Mouse (Mus musculus) neural tube, embryonic 13.5 days (tissue): Measurements from ENCODE around the gene Gm10518. TPM values are rescaled to one million over a fixed set of nuclear protein-coding genes. Genes with fewer than 3 reads are reported as not detected.

Experiments used
- ATAC-seq: fragments of 200-750 bp; cut with Nextera tagmentation; 2 replicates; pipeline ENCODE4 v1.8.0; 2017; ENCODE audit warnings: low read depth, mild to moderate bottlenecking, moderate TSS enrichment, moderate library complexity
- H3K27ac ChIP-seq: fragments of 300-500 bp; sonication (generic); replicated peaks from 2 replicates; pipeline ENCODE4 v1.5.1; 2015; ENCODE audit warnings: moderate library complexity, mild to moderate bottlenecking, inconsistent platforms
- H3K27me3 ChIP-seq: fragments of 300-500 bp; sonication (generic); 2 replicates; pipeline ENCODE4 v1.6.1; 2015; ENCODE audit warnings: mild to moderate bottlenecking, inconsistent platforms
- H3K36me3 ChIP-seq: fragments of 300-500 bp; sonication (generic); 2 replicates; pipeline ENCODE4 v1.6.1; 2015; ENCODE audit warnings: mild to moderate bottlenecking, inconsistent platforms
- H3K4me1 ChIP-seq: fragments of 300-500 bp; sonication (generic); replicated peaks from 2 replicates; pipeline ENCODE4 v1.6.1; 2015; ENCODE audit warnings: inconsistent platforms
- H3K4me2 ChIP-seq: fragments of 300-500 bp; sonication (generic); 2 replicates; pipeline ENCODE4 v1.6.1; 2015; ENCODE audit warnings: inconsistent platforms, mild to moderate bottlenecking, moderate library complexity
- H3K4me3 ChIP-seq: fragments of 300-500 bp; sonication (generic); 2 replicates; pipeline ENCODE4 v1.5.1; 2015; ENCODE audit warnings: mild to moderate bottlenecking, inconsistent platforms
- H3K9ac ChIP-seq: fragments of 300-500 bp; sonication (generic); 2 replicates; pipeline ENCODE4 v1.6.1; 2015; ENCODE audit warnings: moderate library complexity, mild to moderate bottlenecking, inconsistent platforms
- H3K9me3 ChIP-seq: fragments of 300-500 bp; sonication (generic); 2 replicates; pipeline ENCODE4 v1.6.1; 2016; ENCODE audit warnings: inconsistent platforms
- WGBS: fragments of 180-500 bp; shearing (Covaris S2); methylation state at CpG from one replicate; pipeline ENCODE4 v1.1.7; 2015; 5-methylcytosine and 5-hydroxymethylcytosine counted together
- polyA plus RNA-seq: library from polyadenylated mRNA; unstranded; fragments of >200 nt; fragmentation: Nextera tagmentation; extraction: Ambion mirVana; gene quantifications from 2 replicates; pipeline ENCODE4 v1.2.1, GENCODE M21; 2015

The Gm10518 gene
- polyA plus RNA-seq, result not detected in 2 replicates

GRCm38 (mm10) chr1:179802610-179803512, at the start of gene Gm10518:
Gene Gm10518 (plus strand): TSS chr1:179803376.
- peaks cover 11% of the 10 kb centered on the region for H3K36me3 ChIP-seq
- peak within 1 kb of the TSS; percentile 79 for H3K4me2 ChIP-seq
- WGBS, result 1% methylated on average over 86 of the region's 94 CpGs
- H3K27ac ChIP-seq, result peak within 1 kb of the TSS; percentile 96
- ATAC-seq, result peak; percentile 75
- H3K9me3 ChIP-seq, result no peaks in the 10 kb centered on the region
- H3K27me3 ChIP-seq, result no peaks in the 10 kb centered on the region
- H3K4me1 ChIP-seq, result peaks cover 32% of the 10 kb centered on the region
- H3K9ac ChIP-seq, result peak within 1 kb of the TSS; percentile 95
- peak within 1 kb of the TSS; percentile 68 for H3K4me3 ChIP-seq

GRCm38 (mm10) chr1:179756477-179756876, 46.7 kb upstream of the Gm10518 start:
- Histone ChIP-seq H3K9me3 (no peaks in the 10 kb centered on the region), H3K9ac (no peak overlapping the region), H3K36me3 (peaks cover 74% of the 10 kb centered on the region), H3K4me3 (no peak overlapping the region), H3K4me2 (no peak overlapping the region), H3K27ac (no peak overlapping the region), H3K4me1 (no peaks in the 10 kb centered on the region), H3K27me3 (no peaks in the 10 kb centered on the region)
- no peak for ATAC-seq

GRCm38 (mm10) chr1:179760086-179760485, 43.1 kb upstream of the Gm10518 start:
- Histone ChIP-seq H3K27me3 (no peaks in the 10 kb centered on the region), H3K9me3 (no peaks in the 10 kb centered on the region), H3K9ac (no peak overlapping the region), H3K36me3 (peaks cover 74% of the 10 kb centered on the region), H3K4me1 (no peaks in the 10 kb centered on the region), H3K4me2 (no peak overlapping the region), H3K4me3 (no peak overlapping the region), H3K27ac (no peak overlapping the region)
- 93% methylated on average over 5 of the region's 5 CpGs for WGBS
- no peak for ATAC-seq

GRCm38 (mm10) chr1:179760553-179760952, 42.6 kb upstream of the Gm10518 start:
- 87% methylated on average over 4 of the region's 4 CpGs for WGBS
- no peak for ATAC-seq
- H3K9ac ChIP-seq, result no peak overlapping the region
- no peak overlapping the region for H3K27ac ChIP-seq
- no peaks in the 10 kb centered on the region for H3K27me3 ChIP-seq
- H3K36me3 ChIP-seq, result peaks cover 73% of the 10 kb centered on the region
- H3K9me3 ChIP-seq, result no peaks in the 10 kb centered on the region
- no peak overlapping the region for H3K4me3 ChIP-seq
- H3K4me2 ChIP-seq, result no peak overlapping the region
- H3K4me1 ChIP-seq, result no peaks in the 10 kb centered on the region

GRCm38 (mm10) chr1:179776831-179777230, 26.3 kb upstream of the Gm10518 start:
- Histone ChIP-seq H3K27ac (no peak overlapping the region), H3K36me3 (peaks cover 84% of the 10 kb centered on the region)

GRCm38 (mm10) chr1:179784098-179784497, 19.1 kb upstream of the Gm10518 start:
- 84% methylated on average over 4 of the region's 4 CpGs for WGBS
- Histone ChIP-seq H3K27me3 (no peaks in the 10 kb centered on the region), H3K4me1 (no peaks in the 10 kb centered on the region), H3K36me3 (peaks cover 83% of the 10 kb centered on the region), H3K27ac (no peak overlapping the region), H3K9ac (no peak overlapping the region), H3K9me3 (no peaks in the 10 kb centered on the region), H3K4me3 (no peak overlapping the region), H3K4me2 (no peak overlapping the region)
- no peak for ATAC-seq

More at GRCm38 (mm10) chr1:179776831-179777230, 26.3 kb upstream of the Gm10518 start:
- H3K9ac ChIP-seq, result no peak overlapping the region
- H3K4me2 ChIP-seq, result no peak overlapping the region
- WGBS, result 95% methylated on average over 8 of the region's 8 CpGs
- no peaks in the 10 kb centered on the region for H3K4me1 ChIP-seq
- ATAC-seq, result no peak
- H3K9me3 ChIP-seq, result no peaks in the 10 kb centered on the region
- H3K4me3 ChIP-seq, result no peak overlapping the region
- H3K27me3 ChIP-seq, result no peaks in the 10 kb centered on the region

- ATAC-seq, result no peak
- H3K4me1 ChIP-seq, result no peaks in the 10 kb centered on the region
- WGBS, result 94% methylated on average over 5 of the region's 5 CpGs
- H3K9ac ChIP-seq, result no peak overlapping the region
- H3K4me2 ChIP-seq, result no peak overlapping the region
- peaks cover 81% of the 10 kb centered on the region for H3K36me3 ChIP-seq
- H3K27ac ChIP-seq, result no peak overlapping the region
- H3K4me3 ChIP-seq, result no peak overlapping the region
- no peaks in the 10 kb centered on the region for H3K9me3 ChIP-seq
- no peaks in the 10 kb centered on the region for H3K27me3 ChIP-seq
Measured at GRCm38 (mm10) chr1:179785502-179785901, 17.7 kb upstream of the Gm10518 start.

GRCm38 (mm10) chr1:179787281-179787680, 15.9 kb upstream of the Gm10518 start:
- Histone ChIP-seq H3K4me3 (no peak overlapping the region), H3K27me3 (no peaks in the 10 kb centered on the region), H3K9ac (no peak overlapping the region), H3K36me3 (peaks cover 83% of the 10 kb centered on the region), H3K4me1 (no peaks in the 10 kb centered on the region), H3K4me2 (no peak overlapping the region), H3K9me3 (no peaks in the 10 kb centered on the region), H3K27ac (no peak overlapping the region)
- ATAC-seq, result no peak
- WGBS, result 81% methylated on average over 4 of the region's 4 CpGs

GRCm38 (mm10) chr1:179798794-179799193, 4.4 kb upstream of the Gm10518 start:
- Histone ChIP-seq H3K4me1 (peaks cover 26% of the 10 kb centered on the region), H3K9me3 (no peaks in the 10 kb centered on the region), H3K27me3 (no peaks in the 10 kb centered on the region), H3K9ac (no peak overlapping the region), H3K36me3 (peaks cover 44% of the 10 kb centered on the region), H3K4me2 (no peak overlapping the region), H3K4me3 (no peak overlapping the region), H3K27ac (no peak overlapping the region)
- ATAC-seq, result no peak

GRCm38 (mm10) chr1:179803513-179804139, 450 bp downstream of the Gm10518 start, which contains the start of gene Ahctf1:
Gene Ahctf1 (minus strand): TSS chr1:179803680.
- peaks cover 4% of the 10 kb centered on the region for H3K36me3 ChIP-seq
- WGBS, result under 1% methylated on average over 56 of the region's 56 CpGs
- H3K27ac ChIP-seq, result peak within 1 kb of the TSS; percentile 96
- peak; percentile 99 for ATAC-seq
- no peaks in the 10 kb centered on the region for H3K27me3 ChIP-seq
- H3K9me3 ChIP-seq, result no peaks in the 10 kb centered on the region
- H3K4me3 ChIP-seq, result peak within 1 kb of the TSS; percentile 68
- peak within 1 kb of the TSS; percentile 95 for H3K9ac ChIP-seq
- peak within 1 kb of the TSS; percentile 79 for H3K4me2 ChIP-seq
- H3K4me1 ChIP-seq, result peaks cover 32% of the 10 kb centered on the region

- H3K27ac ChIP-seq, result peak overlapping the region; percentile 50
- peak; percentile 3; the same call in 1 of the 2 replicates for ATAC-seq
- H3K4me3 ChIP-seq, result peak overlapping the region; percentile 68
- WGBS, result 19% methylated on average over 11 of the region's 11 CpGs
- peaks cover 32% of the 10 kb centered on the region for H3K4me1 ChIP-seq
- no peaks in the 10 kb centered on the region for H3K9me3 ChIP-seq
- peak overlapping the region; percentile 79 for H3K4me2 ChIP-seq
- H3K36me3 ChIP-seq, result no peaks in the 10 kb centered on the region
- H3K9ac ChIP-seq, result peak overlapping the region; percentile 51
- H3K27me3 ChIP-seq, result no peaks in the 10 kb centered on the region
Measured at GRCm38 (mm10) chr1:179804140-179804881, 1.1 kb downstream of the Gm10518 start.

- ATAC-seq, result no peak
- Histone ChIP-seq H3K36me3 (no peaks in the 10 kb centered on the region), H3K27ac (no peak overlapping the region), H3K9me3 (no peaks in the 10 kb centered on the region), H3K9ac (no peak overlapping the region), H3K4me3 (no peak overlapping the region), H3K4me1 (peaks cover 26% of the 10 kb centered on the region), H3K4me2 (no peak overlapping the region), H3K27me3 (no peaks in the 10 kb centered on the region)
- 85% methylated on average over 5 of the region's 5 CpGs for WGBS
Measured at GRCm38 (mm10) chr1:179805751-179806150, 2.6 kb downstream of the Gm10518 start.
